ENCODE assay signal across 13 mouse cellular contexts in the genomic region with DNA sequence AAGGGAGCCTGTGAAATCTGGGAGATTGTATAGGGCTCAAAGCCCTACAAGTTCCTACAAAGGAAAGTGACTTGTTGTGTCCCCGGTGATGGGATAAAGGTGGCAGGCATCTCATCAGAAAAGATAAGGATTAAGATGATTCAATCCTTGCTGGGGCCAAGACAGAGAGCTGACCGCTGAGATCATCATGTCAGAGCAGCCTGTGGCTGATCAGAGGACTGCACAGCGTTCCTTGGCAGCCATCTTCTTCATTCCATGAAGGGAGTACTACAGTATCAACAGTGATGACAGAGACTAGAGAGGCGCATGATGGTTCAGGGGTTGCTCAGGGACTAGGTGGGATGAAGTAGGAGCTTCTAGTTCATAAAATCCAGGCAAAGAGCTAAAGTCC.
DNase-seq lines count a peak whose midpoint lies in the region; ATAC-seq and TF ChIP-seq lines count a peak whose summit lies in the region.
"Had no signal": no experiment of that assay in that cellular context is flagged by ENCODE, and none has a peak within 500 bp of the region (broad histone marks: within the 10 kb centered on the region; RNA-seq: fewer than 3 reads in every experiment).

No protein-coding gene starts in this region.

- WGBS in lung, embryonic 14.5 days: 72% methylated on average over 4 of the region's 4 CpGs
- WGBS in hindbrain, postnatal 0 days: 63% methylated on average over 4 of the region's 4 CpGs
- 88% methylated on average over 4 of the region's 4 CpGs for WGBS in neural tube, embryonic 14.5 days
- 86% methylated on average over 4 of the region's 4 CpGs for WGBS in kidney, embryonic 16.5 days
- WGBS in liver, embryonic 12.5 days (ENCODE audit: insufficient replicate concordance): 69% methylated on average over 4 of the region's 4 CpGs

- H3K36me3 ChIP-seq in lung, embryonic 14.5 days (ENCODE audit: insufficient read depth): no peaks in the 10 kb centered on the region
- no peaks in the 10 kb centered on the region for H3K36me3 ChIP-seq in hindbrain, postnatal 0 days (ENCODE audit: insufficient read depth, low read length)
- no peaks in the 10 kb centered on the region for H3K36me3 ChIP-seq in neural tube, embryonic 14.5 days (ENCODE audit: control insufficient read depth, insufficient read depth, low read length)
- H3K36me3 ChIP-seq in kidney, embryonic 16.5 days (ENCODE audit: insufficient read depth, low read length): no peaks in the 10 kb centered on the region
- no peaks in the 10 kb centered on the region for H3K36me3 ChIP-seq in liver, embryonic 12.5 days
- H3K36me3 ChIP-seq: heart, embryonic 13.5 days; limb, embryonic 13.5 days had no signal

- intact Hi-C loops in gastrocnemius, adult 2 months (cut with DNase I): no loop called here
- intact Hi-C loops in gastrocnemius, postnatal 36 days (cut with DNase I): no loop called here

- H3K9me3 ChIP-seq in lung, embryonic 14.5 days (ENCODE audit: low read depth, low read length): no peaks in the 10 kb centered on the region
- H3K9me3 ChIP-seq in hindbrain, postnatal 0 days (ENCODE audit: low read length): no peaks in the 10 kb centered on the region
- H3K9me3 ChIP-seq in neural tube, embryonic 14.5 days (ENCODE audit: control insufficient read depth, low read length): no peaks in the 10 kb centered on the region
- H3K9me3 ChIP-seq in kidney, embryonic 16.5 days (ENCODE audit: low read length): no peaks in the 10 kb centered on the region
- H3K9me3 ChIP-seq in liver, embryonic 12.5 days (replicated peaks): no peaks in the 10 kb centered on the region
- H3K9me3 ChIP-seq: heart, embryonic 13.5 days; limb, embryonic 13.5 days had no signal

- H3K4me3 ChIP-seq in gastrocnemius, adult 2 months: no peak overlapping the region
- no peak overlapping the region for H3K4me3 ChIP-seq in lung, embryonic 14.5 days (ENCODE audit: low read depth, low read length)
- H3K4me3 ChIP-seq in hindbrain, postnatal 0 days (ENCODE audit: low read length): no peak overlapping the region
- H3K4me3 ChIP-seq in neural tube, embryonic 14.5 days (ENCODE audit: low read depth, low read length): no peak overlapping the region
- H3K4me3 ChIP-seq in kidney, embryonic 16.5 days (ENCODE audit: low read length): no peak overlapping the region
- H3K4me3 ChIP-seq in liver, embryonic 12.5 days: no peak overlapping the region
- H3K4me3 ChIP-seq: erythroblast, embryonic 14.5 days; heart, embryonic 13.5 days; limb, embryonic 13.5 days had no signal

- no peaks in the 10 kb centered on the region for H3K27me3 ChIP-seq in lung, embryonic 14.5 days (ENCODE audit: insufficient read depth, low read length)
- no peaks in the 10 kb centered on the region for H3K27me3 ChIP-seq in hindbrain, postnatal 0 days (ENCODE audit: insufficient read depth, low read length)
- H3K27me3 ChIP-seq in neural tube, embryonic 14.5 days (ENCODE audit: control insufficient read depth, insufficient read depth, low read length): no peaks in the 10 kb centered on the region
- H3K27me3 ChIP-seq in kidney, embryonic 16.5 days (ENCODE audit: insufficient read depth, low read length): no peaks in the 10 kb centered on the region
- no peaks in the 10 kb centered on the region for H3K27me3 ChIP-seq in liver, embryonic 12.5 days (replicated peaks)
- H3K27me3 ChIP-seq: limb, embryonic 13.5 days had no signal

- H3K4me2 ChIP-seq in lung, embryonic 14.5 days: no peak overlapping the region
- H3K4me2 ChIP-seq in hindbrain, postnatal 0 days (ENCODE audit: low read depth, low read length): no peak overlapping the region
- H3K4me2 ChIP-seq in neural tube, embryonic 14.5 days (ENCODE audit: low read depth, low read length): no peak overlapping the region
- H3K4me2 ChIP-seq in kidney, embryonic 16.5 days (replicated peaks; ENCODE audit: low read depth, low read length): no peak overlapping the region
- no peak overlapping the region for H3K4me2 ChIP-seq in liver, embryonic 12.5 days
- H3K4me2 ChIP-seq: limb, embryonic 13.5 days had no signal

- no peak for DNase-seq in gastrocnemius, adult 2 months
- DNase-seq in gastrocnemius, postnatal 36 days: no peak
- DNase-seq in lung, embryonic 14.5 days: no peak
- no peak for DNase-seq in lung, postnatal 14 days
- DNase-seq in hindbrain, postnatal 0 days (ENCODE audit: low spot score): no peak
- DNase-seq: cerebellum, adult 9-11 months; lung, adult 2 months had no signal

- no peaks in the 10 kb centered on the region for H3K4me1 ChIP-seq in lung, embryonic 14.5 days (ENCODE audit: insufficient read depth)
- H3K4me1 ChIP-seq in hindbrain, postnatal 0 days (ENCODE audit: insufficient read depth, low read length): 0 out of 2 replicates have a peak, but pooled peaks cover 7% of the 10 kb centered on the region
- peaks cover 8% of the 10 kb centered on the region; the same call in 1 of the 2 replicates for H3K4me1 ChIP-seq in neural tube, embryonic 14.5 days (ENCODE audit: control insufficient read depth, insufficient read depth, low read length)
- no peaks in the 10 kb centered on the region for H3K4me1 ChIP-seq in kidney, embryonic 16.5 days (ENCODE audit: insufficient read depth, low read length)
- no peaks in the 10 kb centered on the region for H3K4me1 ChIP-seq in liver, embryonic 12.5 days
- H3K4me1 ChIP-seq: limb, embryonic 13.5 days had no signal

- peak; percentile 71 for ATAC-seq in lung, embryonic 14.5 days (ENCODE audit: insufficient read depth)
- ATAC-seq in hindbrain, postnatal 0 days: peak; percentile 68
- ATAC-seq in neural tube, embryonic 14.5 days (ENCODE audit: low read depth): peak; percentile 16; the same call in 1 of the 2 replicates
- ATAC-seq in kidney, embryonic 16.5 days (ENCODE audit: low FRiP score, low TSS enrichment): no peak
- no peak for ATAC-seq in liver, embryonic 12.5 days

- no peak for TF ChIP-seq CTCF in gastrocnemius, adult 2 months (IDR thresholded peaks at IDR 0.05)
- TF ChIP-seq CTCF in lung, embryonic 14.5 days (IDR thresholded peaks at IDR 0.05; ENCODE audit: low read depth): no peak
- TF ChIP-seq CTCF in hindbrain, postnatal 0 days (IDR thresholded peaks at IDR 0.05; ENCODE audit: low read depth): no peak

- H3K9ac ChIP-seq in lung, embryonic 14.5 days: no peak overlapping the region
- no peak overlapping the region for H3K9ac ChIP-seq in hindbrain, postnatal 0 days (replicated peaks; ENCODE audit: low read length)
- H3K9ac ChIP-seq in neural tube, embryonic 14.5 days (replicated peaks; ENCODE audit: low read depth, low read length): no peak overlapping the region
- H3K9ac ChIP-seq in kidney, embryonic 16.5 days (replicated peaks; ENCODE audit: low read length): no peak overlapping the region
- H3K9ac ChIP-seq in liver, embryonic 12.5 days: no peak overlapping the region
- H3K9ac ChIP-seq: heart, embryonic 13.5 days; limb, embryonic 13.5 days had no signal

- H3K27ac ChIP-seq in gastrocnemius, adult 2 months: peak overlapping the region; percentile 28; the same call in 1 of the 2 replicates
- H3K27ac ChIP-seq in lung, embryonic 14.5 days (ENCODE audit: low read depth): no peak overlapping the region
- H3K27ac ChIP-seq in hindbrain, postnatal 0 days: peak overlapping the region; percentile 34; the same call in 1 of the 2 replicates
- no peak overlapping the region for H3K27ac ChIP-seq in neural tube, embryonic 14.5 days (ENCODE audit: low read depth, low read length)
- H3K27ac ChIP-seq in kidney, embryonic 16.5 days (ENCODE audit: low read length): no peak overlapping the region
- no peak overlapping the region for H3K27ac ChIP-seq in liver, embryonic 12.5 days
- H3K27ac ChIP-seq: heart, embryonic 13.5 days; limb, embryonic 13.5 days had no signal

Comparison
In these comparisons a context has a peak if more than half of its experiments do, and no peak if none do; other contexts are left out.
1. H3K27ac ChIP-seq: peak in gastrocnemius, adult 2 months (single experiment) and hindbrain, postnatal 0 days (single experiment); none in lung, embryonic 14.5 days (single experiment), neural tube, embryonic 14.5 days (single experiment), kidney, embryonic 16.5 days (single experiment) and liver, embryonic 12.5 days (single experiment).
2. ATAC-seq: peak in lung, embryonic 14.5 days (single experiment), hindbrain, postnatal 0 days (single experiment) and neural tube, embryonic 14.5 days (single experiment); none in kidney, embryonic 16.5 days (single experiment) and liver, embryonic 12.5 days (single experiment).